In the genomic region with DNA sequence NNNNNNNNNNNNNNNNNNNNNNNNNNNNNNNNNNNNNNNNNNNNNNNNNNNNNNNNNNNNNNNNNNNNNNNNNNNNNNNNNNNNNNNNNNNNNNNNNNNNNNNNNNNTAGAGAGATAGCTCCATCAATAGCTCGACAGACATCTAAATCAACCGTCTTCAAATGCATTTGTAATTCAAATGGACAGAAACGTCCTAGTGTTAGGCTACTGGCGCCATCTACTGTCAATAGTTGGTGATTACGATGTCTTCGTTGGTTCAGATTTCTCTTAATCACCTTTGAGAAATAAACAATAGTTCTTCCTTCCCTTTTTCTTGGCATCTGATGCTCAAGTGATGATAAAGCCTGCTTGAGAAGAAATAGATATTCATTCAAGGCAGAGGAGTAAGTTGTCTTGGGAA, we compare ENCODE assay signal across 8 mouse cellular contexts. TPM values are rescaled to one million over a fixed set of nuclear protein-coding genes. Genes with fewer than 3 reads are reported as not detected.
A peak's percentile ranks its signal among the peaks of the same experiment; 100 is the strongest.
DNase-seq lines count a peak whose midpoint lies in the region; ATAC-seq lines count a peak whose summit lies in the region.

No protein-coding gene starts in this region.

- under 1% methylated on average over 6 of the region's 6 CpGs for WGBS in embryonic facial prominence, embryonic 14.5 days
- 1% methylated on average over 6 of the region's 6 CpGs for WGBS in hindbrain, embryonic 11.5 days
- WGBS in limb, embryonic 13.5 days = under 1% methylated on average over 6 of the region's 6 CpGs
- under 1% methylated on average over 6 of the region's 6 CpGs for WGBS in midbrain, embryonic 14.5 days

- DNase-seq in frontal cortex, postnatal 14 days (ENCODE audit: low spot score in 2 of 2) = no peak
- DNase-seq in MN1 (ENCODE audit: low spot score) = peak; percentile 90
- peak; percentile 81 for DNase-seq in embryonic facial prominence, embryonic 14.5 days (ENCODE audit: low spot score)
- peak; percentile 82 for DNase-seq in hindbrain, embryonic 11.5 days (ENCODE audit: low spot score)
- DNase-seq in midbrain, embryonic 14.5 days = peak; percentile 93
- DNase-seq in yolk sac, embryonic 10.5 days (ENCODE audit: low spot score) = peak; percentile 38

- 0 out of 2 replicates have a peak, but pooled peaks have one; percentile 16 for ATAC-seq in frontal cortex, adult (ENCODE audit: low TSS enrichment)
- no peak for ATAC-seq in embryonic facial prominence, embryonic 14.5 days (ENCODE audit: low read depth)
- ATAC-seq in hindbrain, embryonic 11.5 days (ENCODE audit: low FRiP score) = no peak
- ATAC-seq in limb, embryonic 13.5 days (ENCODE audit: low FRiP score, low read depth) = no peak
- ATAC-seq in midbrain, embryonic 14.5 days (ENCODE audit: low FRiP score, low TSS enrichment) = no peak

- H3K4me3 ChIP-seq in embryonic facial prominence, embryonic 14.5 days (ENCODE audit: low read depth, low read length) = peak overlapping the region; percentile 61; the same call in 1 of the 2 replicates
- H3K4me3 ChIP-seq in hindbrain, embryonic 11.5 days (ENCODE audit: low read depth, low read length) = no peak overlapping the region
- H3K4me3 ChIP-seq in limb, embryonic 13.5 days = peak overlapping the region; percentile 55
- peak overlapping the region; percentile 54; the same call in 1 of the 2 replicates for H3K4me3 ChIP-seq in midbrain, embryonic 14.5 days (replicated peaks; ENCODE audit: low read depth, low read length)

- H3K9ac ChIP-seq in embryonic facial prominence, embryonic 14.5 days (ENCODE audit: low read depth, low read length) = no peak overlapping the region
- no peak overlapping the region for H3K9ac ChIP-seq in hindbrain, embryonic 11.5 days (ENCODE audit: low read depth, low read length)
- no peak overlapping the region for H3K9ac ChIP-seq in limb, embryonic 13.5 days
- H3K9ac ChIP-seq in midbrain, embryonic 14.5 days (replicated peaks; ENCODE audit: low read length) = no peak overlapping the region

- no peaks in the 10 kb centered on the region for H3K36me3 ChIP-seq in embryonic facial prominence, embryonic 14.5 days (ENCODE audit: control insufficient read depth, insufficient read depth, low read length)
- H3K36me3 ChIP-seq in hindbrain, embryonic 11.5 days (ENCODE audit: control insufficient read depth, insufficient read depth, low read length) = no peaks in the 10 kb centered on the region
- H3K36me3 ChIP-seq in limb, embryonic 13.5 days = no peaks in the 10 kb centered on the region
- H3K36me3 ChIP-seq in midbrain, embryonic 14.5 days (ENCODE audit: control insufficient read depth, insufficient read depth, low read length) = no peaks in the 10 kb centered on the region

- H3K27ac ChIP-seq in embryonic facial prominence, embryonic 14.5 days (replicated peaks; ENCODE audit: low read depth, low read length) = no peak overlapping the region
- H3K27ac ChIP-seq in hindbrain, embryonic 11.5 days (ENCODE audit: low read depth, low read length) = no peak overlapping the region
- H3K27ac ChIP-seq in limb, embryonic 13.5 days = no peak overlapping the region
- H3K27ac ChIP-seq in midbrain, embryonic 14.5 days (replicated peaks; ENCODE audit: low read depth, low read length) = no peak overlapping the region

- H3K4me1 ChIP-seq in embryonic facial prominence, embryonic 14.5 days (ENCODE audit: control insufficient read depth, insufficient read depth, low read length) = peaks cover 9% of the 10 kb centered on the region
- H3K4me1 ChIP-seq in hindbrain, embryonic 11.5 days (replicated peaks; ENCODE audit: control insufficient read depth, insufficient read depth, low read length) = no peaks in the 10 kb centered on the region
- H3K4me1 ChIP-seq in limb, embryonic 13.5 days = peaks cover 25% of the 10 kb centered on the region
- H3K4me1 ChIP-seq in midbrain, embryonic 14.5 days (ENCODE audit: control insufficient read depth, insufficient read depth, low read length) = peaks cover 22% of the 10 kb centered on the region; the same call in 1 of the 2 replicates

- no peaks in the 10 kb centered on the region for H3K9me3 ChIP-seq in embryonic facial prominence, embryonic 14.5 days (ENCODE audit: control insufficient read depth, low read length)
- no peaks in the 10 kb centered on the region for H3K9me3 ChIP-seq in hindbrain, embryonic 11.5 days (ENCODE audit: control insufficient read depth, low read length)
- no peaks in the 10 kb centered on the region for H3K9me3 ChIP-seq in limb, embryonic 13.5 days
- no peaks in the 10 kb centered on the region for H3K9me3 ChIP-seq in midbrain, embryonic 14.5 days (ENCODE audit: control insufficient read depth, low read length)

- H3K27me3 ChIP-seq in embryonic facial prominence, embryonic 14.5 days (replicated peaks; ENCODE audit: control insufficient read depth, insufficient read depth, low read length) = no peaks in the 10 kb centered on the region
- peaks cover 3% of the 10 kb centered on the region for H3K27me3 ChIP-seq in hindbrain, embryonic 11.5 days (ENCODE audit: control insufficient read depth, insufficient read depth, low read length)
- peaks cover 29% of the 10 kb centered on the region for H3K27me3 ChIP-seq in limb, embryonic 13.5 days
- peaks cover 5% of the 10 kb centered on the region for H3K27me3 ChIP-seq in midbrain, embryonic 14.5 days (ENCODE audit: control insufficient read depth, insufficient read depth, low read length)

- H3K4me2 ChIP-seq in embryonic facial prominence, embryonic 14.5 days (ENCODE audit: low read depth, low read length) = peak overlapping the region; percentile 75
- H3K4me2 ChIP-seq in hindbrain, embryonic 11.5 days (replicated peaks; ENCODE audit: low read depth, low read length) = no peak overlapping the region; the same call in 1 of the 2 replicates
- peak overlapping the region; percentile 87 for H3K4me2 ChIP-seq in limb, embryonic 13.5 days (replicated peaks)
- peak overlapping the region; percentile 63 for H3K4me2 ChIP-seq in midbrain, embryonic 14.5 days (ENCODE audit: low read length)

RNA-seq across cellular contexts. Expression of gene Irgm1, which starts 12.5 kb away (rescaled TPM):
- 6.9 and 7.6 TPM in 2 replicates for polyA plus RNA-seq in embryonic facial prominence, embryonic 14.5 days (2014; fragmentation: Nextera tagmentation; extraction: Ambion mirVana)
- 1.5 and 2.1 TPM in 2 replicates for polyA plus RNA-seq in hindbrain, embryonic 11.5 days (2014; fragmentation: Nextera tagmentation; extraction: Ambion mirVana)
- 4.6 and 5.4 TPM in 2 replicates for polyA plus RNA-seq in limb, embryonic 13.5 days (2015; fragmentation: Nextera tagmentation; extraction: Ambion mirVana)
- 1.4 and 5.0 TPM in 2 replicates for polyA plus RNA-seq in midbrain, embryonic 14.5 days (2014; fragmentation: Nextera tagmentation; extraction: Ambion mirVana)

RNA-seq across cellular contexts. Expression of gene Gm12184, which starts 32.6 kb away (rescaled TPM):
- 3.4 and 4.6 TPM in 2 replicates for polyA plus RNA-seq in embryonic facial prominence, embryonic 14.5 days (2014; fragmentation: Nextera tagmentation; extraction: Ambion mirVana)
- 5.8 and 7.4 TPM in 2 replicates for polyA plus RNA-seq in hindbrain, embryonic 11.5 days (2014; fragmentation: Nextera tagmentation; extraction: Ambion mirVana)
- 3.1 and 4.9 TPM in 2 replicates for polyA plus RNA-seq in limb, embryonic 13.5 days (2015; fragmentation: Nextera tagmentation; extraction: Ambion mirVana)
- polyA plus RNA-seq in midbrain, embryonic 14.5 days (2014; fragmentation: Nextera tagmentation; extraction: Ambion mirVana) = 3.2 and 4.5 TPM in 2 replicates

RNA-seq across cellular contexts. Expression of gene Trim7, which starts 33.1 kb away (rescaled TPM):
- 1.3 TPM in 2 replicates for polyA plus RNA-seq in embryonic facial prominence, embryonic 14.5 days (2014; fragmentation: Nextera tagmentation; extraction: Ambion mirVana)
- polyA plus RNA-seq in hindbrain, embryonic 11.5 days (2014; fragmentation: Nextera tagmentation; extraction: Ambion mirVana) = 0.56 and 0.77 TPM in 2 replicates
- polyA plus RNA-seq in limb, embryonic 13.5 days (2015; fragmentation: Nextera tagmentation; extraction: Ambion mirVana) = 1.0 and 1.2 TPM in 2 replicates
- polyA plus RNA-seq in midbrain, embryonic 14.5 days (2014; fragmentation: Nextera tagmentation; extraction: Ambion mirVana) = 0.75 and 1.6 TPM in 2 replicates

RNA-seq across cellular contexts. Expression of gene Trim41, which starts 41.9 kb away (rescaled TPM):
- 5.2 and 5.3 TPM in 2 replicates for polyA plus RNA-seq in embryonic facial prominence, embryonic 14.5 days (2014; fragmentation: Nextera tagmentation; extraction: Ambion mirVana)
- polyA plus RNA-seq in hindbrain, embryonic 11.5 days (2014; fragmentation: Nextera tagmentation; extraction: Ambion mirVana) = 4.2 and 4.5 TPM in 2 replicates
- polyA plus RNA-seq in limb, embryonic 13.5 days (2015; fragmentation: Nextera tagmentation; extraction: Ambion mirVana) = 7.8 and 8.7 TPM in 2 replicates
- polyA plus RNA-seq in midbrain, embryonic 14.5 days (2014; fragmentation: Nextera tagmentation; extraction: Ambion mirVana) = 6.3 and 8.4 TPM in 2 replicates

RNA-seq across cellular contexts. Expression of gene Gm5431, which starts 43.0 kb away (rescaled TPM):
- polyA plus RNA-seq in embryonic facial prominence, embryonic 14.5 days (2014; fragmentation: Nextera tagmentation; extraction: Ambion mirVana) = 0.36 and 0.56 TPM in 2 replicates
- polyA plus RNA-seq in hindbrain, embryonic 11.5 days (2014; fragmentation: Nextera tagmentation; extraction: Ambion mirVana) = 0.14 and 0.26 TPM in 2 replicates
- 0.10 and 0.13 TPM in 2 replicates for polyA plus RNA-seq in limb, embryonic 13.5 days (2015; fragmentation: Nextera tagmentation; extraction: Ambion mirVana)
- polyA plus RNA-seq in midbrain, embryonic 14.5 days (2014; fragmentation: Nextera tagmentation; extraction: Ambion mirVana) = 0.34 TPM in 1 of 2 replicates, not detected in the other

Comparison
In these comparisons a context has a peak if more than half of its experiments do, and no peak if none do; other contexts are left out.
1. DNase-seq: peak in MN1 (single experiment), embryonic facial prominence, embryonic 14.5 days (single experiment), hindbrain, embryonic 11.5 days (single experiment), midbrain, embryonic 14.5 days (single experiment) and yolk sac, embryonic 10.5 days (single experiment); none in frontal cortex, postnatal 14 days (0 of 2).